Mouse (Mus musculus) thymus, adult 2 months (tissue): Measurements from ENCODE around the gene Mtg2.

Experiments
- CTCF ChIP-seq: fragments of 200-500 bp; IDR thresholded peaks from 2 replicates; pipeline ENCODE4 v1.5.1; 2012; ENCODE audit warnings: mild to moderate bottlenecking, control low read depth, low read length, moderate library complexity, borderline replicate concordance; ENCODE audit not compliant: control insufficient read depth, poor library complexity, insufficient read depth; ENCODE audit errors: extremely low read depth
- POLR2A ChIP-seq: fragments of 200-500 bp; IDR thresholded peaks from 2 replicates; pipeline ENCODE4 v1.6.1; 2012; ENCODE audit warnings: mild to moderate bottlenecking, low read length, control low read depth, moderate library complexity; ENCODE audit not compliant: control insufficient read depth, poor library complexity, insufficient read depth; ENCODE audit errors: extremely low read depth

GRCm38 (mm10) chr2:180027768-180028167 is 42.6 kb upstream of the Mtg2 start:
- TF ChIP-seq POLR2A (no peak), CTCF (no peak)
